Mouse (Mus musculus): ENCODE data around the gene Ksr2. TPM values are rescaled to one million over a fixed set of nuclear protein-coding genes. Genes with fewer than 3 reads are reported as not detected.
"Not testable (repeated sequence)": the region's sequence is repeated elsewhere in the genome, so short reads cannot be mapped to it uniquely, and the experiment has no call there.

The Ksr2 gene
- total RNA-seq, 2 experiments from 2014 or later, result 0.02 to 0.05 TPM

- intact Hi-C loops (cut with DNase I), result no loop called here
- no peak for DNase-seq
Measured at GRCm38 (mm10) chr5:117584428-117584827, 170.6 kb downstream of the Ksr2 start.

DNA sequence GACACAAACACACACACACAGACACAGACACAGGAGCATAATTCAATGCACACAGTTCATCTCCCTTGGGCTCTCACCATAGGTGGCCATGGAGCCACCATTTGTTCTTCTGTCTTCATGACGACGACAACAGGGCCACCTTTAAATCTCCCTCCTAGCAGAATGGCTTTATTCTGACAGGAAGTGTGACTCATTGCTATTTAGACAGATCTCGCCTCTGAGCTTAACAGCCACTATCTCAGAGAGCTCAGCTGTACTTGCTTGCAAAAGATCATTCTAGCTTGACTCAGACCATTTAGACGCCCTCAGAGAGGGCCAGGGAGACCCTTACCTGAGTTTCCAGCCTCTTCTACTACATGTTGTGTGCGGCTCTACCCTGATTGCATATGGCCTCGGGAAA lies 175.5 kb downstream of the Ksr2 start:
- intact Hi-C loops (cut with DNase I), result no loop called here

DNA sequence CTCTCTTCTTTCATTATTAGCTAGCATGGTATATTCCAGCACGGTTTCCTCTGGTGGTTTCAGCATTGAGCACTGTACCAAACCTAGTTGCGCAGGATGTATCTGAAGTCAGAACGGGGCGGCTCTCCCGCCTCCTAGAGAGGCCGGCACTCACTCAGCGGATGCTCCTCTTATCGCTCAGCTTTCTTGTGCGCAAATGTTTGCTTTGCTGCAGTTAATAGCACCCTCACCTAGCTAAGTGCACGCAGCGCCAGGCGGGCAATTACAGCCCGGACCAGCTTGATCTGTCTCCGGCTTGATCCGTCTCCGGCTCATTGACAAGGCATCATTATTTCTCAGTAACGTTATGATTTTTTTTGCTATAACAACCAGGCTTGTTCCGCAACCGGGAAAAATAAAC lies 179.5 kb downstream of the Ksr2 start:
- DNase-seq, result no peak

More for the DNA sequence above, 175.5 kb downstream of the Ksr2 start:
- no peak for DNase-seq

GRCm38 (mm10) chr5:117596803-117597202 lies 183.0 kb downstream of the Ksr2 start:
- DNase-seq, result no peak
- intact Hi-C loops (cut with DNase I), result no loop called here

More for the DNA sequence above, 179.5 kb downstream of the Ksr2 start:
- intact Hi-C loops (cut with DNase I), result no loop called here

- no peak for DNase-seq
- intact Hi-C loops (cut with DNase I), result no loop called here
Measured at GRCm38 (mm10) chr5:117602026-117602425, 188.2 kb downstream of the Ksr2 start.

DNA sequence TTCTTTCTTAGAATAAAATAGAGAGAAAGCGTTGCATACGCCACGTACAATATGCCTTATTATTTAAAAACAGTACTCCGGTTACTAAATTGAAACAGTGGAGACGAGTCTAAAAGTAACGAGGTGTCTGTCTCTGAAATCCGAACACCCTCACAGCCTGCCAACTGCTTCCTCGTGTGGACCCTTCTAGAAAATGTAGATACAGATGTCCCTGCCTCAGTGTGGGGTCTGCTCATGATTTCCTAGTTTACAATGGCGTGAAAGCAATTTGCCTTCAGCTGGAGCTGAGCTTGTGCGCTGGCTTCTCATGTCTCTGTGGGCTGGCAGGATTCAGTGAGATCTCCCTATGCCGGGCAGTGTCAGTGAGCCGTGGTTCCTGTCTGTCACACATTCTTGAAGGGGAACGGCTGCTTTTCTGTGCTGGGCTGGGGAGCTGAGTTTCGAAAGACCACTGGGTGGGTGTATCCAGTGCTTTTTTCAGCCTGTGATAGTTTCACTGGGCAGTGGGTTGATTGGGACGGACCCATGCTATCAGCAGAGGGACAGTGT lies 194.0 kb downstream of the Ksr2 start:
- no peak for DNase-seq
- intact Hi-C loops (cut with DNase I), result no loop called here

DNA sequence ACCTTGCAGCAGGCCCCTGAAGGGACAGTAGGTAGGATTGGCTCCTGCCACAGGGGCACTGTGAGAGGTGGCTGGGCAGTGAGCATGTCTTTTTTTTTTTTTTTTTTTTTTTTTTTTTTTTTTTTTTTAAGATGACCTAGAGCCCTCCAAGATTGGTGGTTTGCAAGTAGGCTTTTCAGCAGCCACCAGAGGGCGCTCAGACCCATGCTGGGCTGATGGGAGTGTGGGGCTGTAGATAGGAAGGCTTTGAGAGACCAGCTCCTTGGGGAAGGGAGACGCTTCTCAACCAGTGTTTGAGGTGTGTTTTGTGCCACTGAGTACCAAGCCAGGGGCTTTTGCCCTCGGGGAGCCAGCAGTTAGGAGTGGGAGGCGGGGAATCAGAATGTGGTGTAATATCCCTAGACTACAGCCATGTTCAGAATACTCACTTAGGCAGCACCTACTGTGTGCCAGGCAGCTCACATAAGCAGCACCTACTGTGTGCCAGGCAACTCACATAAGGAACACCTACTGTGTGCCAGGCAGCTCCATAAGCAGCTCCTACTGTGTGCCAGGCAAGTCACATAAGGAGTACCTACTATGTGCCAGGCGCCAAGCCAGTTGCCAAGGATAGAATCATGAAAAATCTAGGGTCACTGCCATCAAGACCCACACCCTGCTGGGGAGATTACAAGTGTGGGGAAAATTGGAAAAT lies 200.7 kb downstream of the Ksr2 start:
- intact Hi-C loops (cut with DNase I), result loop anchor here (1.0 to 5.0 kb wide), 3 partner anchors 223 to 333 kb away; no protein-coding TSS in a partner anchor
- peak; percentile 61 to 85 for DNase-seq

DNA sequence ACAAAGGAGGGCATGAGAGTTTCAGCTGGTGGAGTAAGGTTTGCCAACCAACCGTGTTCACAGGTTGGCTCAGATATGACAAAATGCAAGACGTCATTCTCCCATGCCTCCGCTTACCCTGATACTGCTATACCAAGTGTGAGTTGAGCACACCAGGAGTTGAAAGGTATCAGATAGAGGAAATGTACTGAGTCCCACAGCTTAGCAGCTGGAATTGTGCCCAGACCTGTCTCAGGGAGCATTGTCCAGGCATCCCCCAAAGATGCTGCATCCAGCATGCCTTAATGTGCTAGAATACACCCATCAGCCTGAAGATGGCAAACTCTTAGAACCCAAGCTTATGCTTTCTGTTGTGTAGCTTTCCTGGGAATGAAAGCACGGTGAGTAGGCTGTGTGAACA lies 206.5 kb downstream of the Ksr2 start:
- DNase-seq, result no peak
- intact Hi-C loops (cut with DNase I), result no loop called here

- intact Hi-C loops (cut with DNase I), result no loop called here
- no peak for DNase-seq
Measured at GRCm38 (mm10) chr5:117622221-117622620, 208.4 kb downstream of the Ksr2 start.

- intact Hi-C loops (cut with DNase I), result not testable (repeated sequence)
Measured at GRCm38 (mm10) chr5:117623206-117623605, 209.4 kb downstream of the Ksr2 start.

GRCm38 (mm10) chr5:117626907-117627306 lies 213.1 kb downstream of the Ksr2 start:
- no peak for DNase-seq
- intact Hi-C loops (cut with DNase I), result no loop called here

More at GRCm38 (mm10) chr5:117623206-117623605, 209.4 kb downstream of the Ksr2 start:
- not testable (repeated sequence) for DNase-seq

DNA sequence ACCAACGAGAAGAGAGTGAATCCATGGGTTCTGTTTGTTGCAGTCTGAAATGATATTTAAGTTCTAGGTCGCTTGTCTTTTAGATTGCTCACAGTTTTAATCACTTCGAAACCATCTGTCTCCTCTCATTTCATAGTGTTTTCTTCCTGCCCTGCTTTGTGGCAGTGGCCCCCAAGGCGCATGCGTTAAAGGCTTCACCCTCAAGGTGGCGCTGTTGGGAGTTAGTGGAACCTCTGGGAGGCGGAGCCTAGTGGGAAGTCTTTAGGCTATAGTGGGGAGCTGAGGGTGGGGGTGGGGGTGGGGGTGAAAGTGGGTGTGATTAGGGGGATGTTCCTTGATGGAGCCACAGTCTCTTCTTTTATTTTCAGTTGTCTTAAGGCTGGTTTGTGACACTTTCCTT lies 214.6 kb downstream of the Ksr2 start:
- intact Hi-C loops (cut with DNase I), result no loop called here
- peak in 1 of 2 experiments; percentile 45 for DNase-seq

DNA sequence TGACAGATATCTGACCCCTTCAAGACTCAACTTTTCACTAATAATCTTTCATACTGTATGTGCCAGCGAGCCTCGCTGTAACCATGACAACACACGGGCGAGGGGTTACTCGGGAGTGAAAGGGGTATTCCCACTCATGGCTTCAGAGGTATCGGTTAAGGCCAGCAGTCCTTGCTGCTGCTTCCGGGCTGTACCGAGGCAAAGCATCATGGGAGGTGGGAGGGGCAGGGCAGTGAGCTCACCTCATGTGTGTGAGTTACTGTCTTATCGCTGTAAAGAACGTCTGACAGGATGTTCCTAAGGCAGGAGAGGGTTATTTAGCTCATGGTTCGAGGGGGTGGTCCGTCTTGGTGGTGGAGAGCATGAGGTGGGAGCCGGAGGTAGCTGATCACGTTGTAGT lies 215.8 kb downstream of the Ksr2 start:
- intact Hi-C loops (cut with DNase I), result no loop called here
- DNase-seq, result no peak

- DNase-seq, result no peak
- intact Hi-C loops (cut with DNase I), result no loop called here
Measured at GRCm38 (mm10) chr5:117635211-117635610, 221.4 kb downstream of the Ksr2 start.

- DNase-seq, result no peak
Measured at GRCm38 (mm10) chr5:117635838-117636237, 222.0 kb downstream of the Ksr2 start.

GRCm38 (mm10) chr5:117641585-117641984 lies 227.8 kb downstream of the Ksr2 start:
- DNase-seq, result no peak
- intact Hi-C loops (cut with DNase I), result no loop called here

More at GRCm38 (mm10) chr5:117635838-117636237, 222.0 kb downstream of the Ksr2 start:
- intact Hi-C loops (cut with DNase I), result no loop called here

GRCm38 (mm10) chr5:117651238-117651886 lies 237.6 kb downstream of the Ksr2 start:
- intact Hi-C loops (cut with DNase I), result no loop called here
- no peak for DNase-seq

DNA sequence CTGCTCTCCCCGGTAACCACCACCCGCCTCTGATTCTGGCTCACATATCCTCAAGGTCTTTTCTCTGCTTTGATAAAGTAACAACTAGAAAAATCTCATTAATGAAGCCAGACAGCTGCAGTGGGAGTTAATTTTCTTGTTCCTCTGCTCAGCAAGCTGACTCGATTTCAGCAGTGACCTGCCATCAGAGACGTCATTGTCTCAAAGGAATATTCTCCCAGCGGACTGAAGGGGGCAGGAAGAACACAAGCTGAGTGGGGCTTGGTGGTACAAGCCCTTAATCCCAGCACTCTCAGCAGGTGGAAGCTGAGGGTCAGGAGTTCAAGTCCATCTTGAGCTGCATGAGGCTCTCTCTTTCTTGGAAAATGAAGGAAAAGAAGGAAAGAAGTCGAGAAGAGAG lies 244.8 kb downstream of the Ksr2 start:
- no peak for DNase-seq
- intact Hi-C loops (cut with DNase I), result no loop called here

DNA sequence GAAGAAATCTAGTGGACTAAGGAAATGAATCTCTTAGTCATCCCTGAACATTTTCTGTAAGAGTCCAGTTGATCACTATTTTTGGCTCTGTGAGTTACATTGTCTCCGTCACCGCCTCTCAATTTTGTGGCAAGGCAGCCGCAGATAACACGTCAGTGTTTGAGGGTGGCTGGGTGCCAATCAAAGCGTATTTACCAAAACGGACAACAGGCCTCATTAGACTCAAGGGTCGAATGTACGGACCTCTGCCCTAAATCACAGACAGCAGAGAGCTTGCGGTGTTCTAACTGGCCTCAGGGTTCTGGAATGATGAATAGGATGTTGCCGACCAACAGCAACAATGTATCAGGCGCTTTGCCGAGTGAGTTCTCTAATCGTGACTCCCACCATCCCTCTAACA lies 245.8 kb downstream of the Ksr2 start:
- no peak for DNase-seq
- intact Hi-C loops (cut with DNase I), result no loop called here

- intact Hi-C loops (cut with DNase I), result no loop called here
- peak in 1 of 2 experiments; percentile 11 for DNase-seq
Measured at GRCm38 (mm10) chr5:117665181-117665580, 251.4 kb downstream of the Ksr2 start.

GRCm38 (mm10) chr5:117667314-117667713 lies 253.5 kb downstream of the Ksr2 start:
- intact Hi-C loops (cut with DNase I), result no loop called here

GRCm38 (mm10) chr5:117669265-117669664 lies 255.5 kb downstream of the Ksr2 start:
- intact Hi-C loops (cut with DNase I), result no loop called here
- no peak for DNase-seq

More at GRCm38 (mm10) chr5:117667314-117667713, 253.5 kb downstream of the Ksr2 start:
- DNase-seq, result no peak
